Mouse (Mus musculus) WW6 (cell line): ENCODE results near the gene Pdcd2.
A peak's percentile ranks its signal among the peaks of the same experiment; 100 is the strongest.

ENCODE experiments used
- DNase-seq: peaks from one replicate; pipeline ENCODE4 v3.0.0-alpha.2; 2013; ENCODE audit warnings: low read depth, low spot score

The Pdcd2 gene

GRCm38 (mm10) chr17:15499656-15500394 lies 27.3 kb downstream of the Pdcd2 start, which contains the start of the genes Psmb1 and Tbp:
Gene Psmb1 (minus strand): TSS chr17:15499751.
Gene Tbp (plus strand): TSS chr17:15499888.
- peak; percentile 91 for DNase-seq

GRCm38 (mm10) chr17:15498753-15499113 lies 28.4 kb downstream of the Pdcd2 start:
- no peak for DNase-seq

GRCm38 (mm10) chr17:15497882-15498752 lies 29.0 kb downstream of the Pdcd2 start:
- DNase-seq = peak; percentile 80

- DNase-seq = no peak
These were observed 36.6 kb downstream of the Pdcd2 start for GRCm38 (mm10) chr17:15490542-15490941.

GRCm38 (mm10) chr17:15472671-15473070 lies 54.4 kb downstream of the Pdcd2 start:
- no peak for DNase-seq
